Mouse (Mus musculus): ENCODE results near the gene Mypn.

DNA sequence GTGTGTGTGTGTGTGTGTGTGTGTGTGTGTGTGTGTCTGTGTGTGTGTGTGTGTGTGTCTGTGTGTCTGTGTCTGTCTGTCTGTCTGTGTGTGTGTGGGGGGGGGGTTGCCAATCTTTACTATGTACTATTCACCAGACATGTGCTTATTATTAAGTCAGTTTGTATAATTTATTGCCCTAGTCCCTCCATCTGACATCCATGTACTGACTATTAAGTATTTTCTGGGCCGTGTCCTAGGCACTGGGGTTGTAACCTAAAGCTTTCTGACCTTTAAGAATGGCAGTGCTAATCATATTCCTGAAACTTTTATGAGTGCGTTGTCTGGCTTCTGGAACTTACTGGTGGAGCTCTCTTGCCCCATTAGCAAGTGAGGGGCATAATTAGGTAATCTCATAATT, 107.0 kb downstream of the Mypn start:
- TF ChIP-seq CTCF (IDR thresholded peaks at IDR 0.05; ENCODE audit: insufficient read depth, low read length): no peak
- TF ChIP-seq POLR2A (IDR thresholded peaks at IDR 0.05; ENCODE audit: borderline replicate concordance, extremely low read depth, low read depth, low read length): no peak

Data from lung, adult 2 months (tissue).